Mouse (Mus musculus) bone marrow macrophage, adult 2 months (primary cell): ENCODE measurements at regions not wholly inside any gene's neighbourhood (a gene's known extent, or its start where the extent isn't known, plus 50 kb on each side); places are given as distances from the start of the nearest gene placed in this dataset.

Experiments used
- H3K27ac ChIP-seq: 2 replicates; pipeline ENCODE4 v1.5.1; 2012; ENCODE audit warnings: low read depth, low read length; ENCODE audit not compliant: insufficient read depth
- H3K4me1 ChIP-seq: 2 replicates; pipeline ENCODE4 v1.6.1; 2012; ENCODE audit warnings: low read length; ENCODE audit not compliant: control insufficient read depth, insufficient read depth
- H3K4me3 ChIP-seq: 2 replicates; pipeline ENCODE4 v1.5.1; 2012; ENCODE audit warnings: mild to moderate bottlenecking, low read length, moderate library complexity; ENCODE audit not compliant: insufficient read depth
- CTCF ChIP-seq: IDR thresholded peaks from 2 replicates; pipeline ENCODE4 v1.5.1; 2012; ENCODE audit warnings: low read depth, mild to moderate bottlenecking, low read length, moderate library complexity
- POLR2A ChIP-seq: IDR thresholded peaks from 2 replicates; pipeline ENCODE4 v1.6.1; 2012; ENCODE audit warnings: mild to moderate bottlenecking, low read depth, low read length, borderline replicate concordance

GRCm38 (mm10) chr2:75455481-75455880, 203.6 kb upstream of the Hnrnpa3 start:
- Histone ChIP-seq H3K4me1 (no peaks in the 10 kb centered on the region), H3K27ac (no peak overlapping the region), H3K4me3 (no peak overlapping the region)
- TF ChIP-seq POLR2A (no peak), CTCF (no peak)

DNA sequence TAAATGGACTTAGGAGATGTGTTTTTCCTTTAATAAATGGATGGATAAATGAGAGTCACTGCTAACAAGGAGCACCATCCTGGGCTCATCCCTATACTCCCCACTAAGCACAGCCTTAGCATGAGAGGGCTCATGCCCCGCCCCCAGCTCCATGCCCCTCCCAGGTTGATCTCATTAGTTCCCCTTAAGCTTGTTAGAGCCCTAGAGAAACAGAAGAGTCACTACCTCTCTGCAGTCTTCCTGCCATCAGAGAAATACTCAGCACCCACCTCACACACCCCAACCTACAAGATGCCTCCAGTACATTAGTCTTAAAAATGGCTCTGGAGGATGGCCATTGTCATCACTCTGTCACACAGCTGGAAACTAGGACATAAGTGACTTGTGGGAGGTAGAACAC, 202.8 kb upstream of the Hnrnpa3 start:
- TF ChIP-seq POLR2A, result no peak
- no peak for TF ChIP-seq CTCF
- no peak overlapping the region for H3K27ac ChIP-seq

DNA sequence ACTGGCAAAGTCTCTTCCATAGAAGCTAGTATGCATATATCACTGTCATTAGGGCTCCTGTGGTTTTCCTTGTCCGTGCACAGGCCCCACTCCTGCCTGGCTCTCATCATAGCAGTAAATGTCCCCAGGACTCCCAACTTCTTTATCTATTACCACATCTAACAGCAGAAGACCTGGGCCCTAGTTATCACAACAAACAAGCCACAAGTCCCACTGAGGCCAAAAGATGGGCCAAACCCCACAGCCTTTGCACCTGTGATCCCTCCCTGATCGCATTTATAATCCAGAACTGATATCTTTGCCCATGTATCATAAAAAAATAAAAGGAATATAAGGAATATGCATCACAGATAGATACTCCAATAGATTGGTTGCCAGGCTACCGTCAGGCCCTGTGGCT, 201.6 kb upstream of the Hnrnpa3 start:
- Histone ChIP-seq H3K4me1 (no peaks in the 10 kb centered on the region), H3K27ac (no peak overlapping the region), H3K4me3 (no peak overlapping the region)
- TF ChIP-seq POLR2A (no peak), CTCF (no peak)

More for the DNA sequence above, 202.8 kb upstream of the Hnrnpa3 start:
- H3K4me3 ChIP-seq, result no peak overlapping the region
- H3K4me1 ChIP-seq, result no peaks in the 10 kb centered on the region

- Histone ChIP-seq H3K27ac (no peak overlapping the region), H3K4me3 (no peak overlapping the region)
- TF ChIP-seq POLR2A (no peak), CTCF (no peak)
These were observed 200.2 kb upstream of the Hnrnpa3 start for GRCm38 (mm10) chr2:75458898-75459297.

GRCm38 (mm10) chr2:75460419-75460818, 198.6 kb upstream of the Hnrnpa3 start:
- Histone ChIP-seq H3K4me1 (0 out of 2 replicates have a peak, but pooled peaks cover 3% of the 10 kb centered on the region), H3K4me3 (no peak overlapping the region), H3K27ac (no peak overlapping the region)
- TF ChIP-seq POLR2A (no peak), CTCF (no peak)

More at GRCm38 (mm10) chr2:75458898-75459297, 200.2 kb upstream of the Hnrnpa3 start:
- no peaks in the 10 kb centered on the region for H3K4me1 ChIP-seq

GRCm38 (mm10) chr2:75461019-75461418, 198.0 kb upstream of the Hnrnpa3 start:
- no peak overlapping the region for H3K4me3 ChIP-seq
- 0 out of 2 replicates have a peak, but pooled peaks cover 3% of the 10 kb centered on the region for H3K4me1 ChIP-seq
- no peak overlapping the region for H3K27ac ChIP-seq
- TF ChIP-seq POLR2A (no peak), CTCF (no peak)

DNA sequence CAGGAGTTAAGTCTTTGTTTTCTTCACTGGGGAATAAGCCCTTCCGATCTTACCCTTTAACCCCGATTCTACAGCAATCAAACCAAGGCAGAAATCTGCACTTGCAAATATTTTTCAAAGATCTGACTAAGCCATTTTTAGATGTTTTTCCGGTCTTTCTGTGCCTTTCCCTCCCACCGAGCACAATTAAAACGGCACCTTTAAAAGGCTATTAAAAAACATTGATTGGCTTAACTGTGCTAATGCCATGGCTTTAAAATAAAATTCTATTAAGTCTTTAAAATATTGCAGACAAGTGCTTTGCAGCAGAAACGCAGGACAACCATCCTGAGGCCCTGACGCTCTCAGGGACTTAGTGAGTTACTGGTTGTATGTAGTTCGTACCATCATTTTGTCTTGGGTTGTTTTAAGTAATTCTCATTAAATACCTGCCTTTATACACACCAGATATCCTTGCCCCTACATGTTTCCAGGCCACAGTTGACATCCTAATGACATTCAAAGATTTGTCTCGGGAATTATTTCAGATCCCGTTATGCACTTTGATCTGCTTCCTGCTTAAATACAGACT, 197.6 kb upstream of the Hnrnpa3 start:
- no peak overlapping the region for H3K4me3 ChIP-seq
- TF ChIP-seq CTCF, result no peak
- no peak for TF ChIP-seq POLR2A
- H3K27ac ChIP-seq, result no peak overlapping the region
- H3K4me1 ChIP-seq, result 0 out of 2 replicates have a peak, but pooled peaks cover 3% of the 10 kb centered on the region

GRCm38 (mm10) chr2:75462030-75462671, 196.9 kb upstream of the Hnrnpa3 start:
- no peak overlapping the region for H3K27ac ChIP-seq
- 0 out of 2 replicates have a peak, but pooled peaks cover 3% of the 10 kb centered on the region for H3K4me1 ChIP-seq
- no peak overlapping the region for H3K4me3 ChIP-seq
- no peak for TF ChIP-seq CTCF
- no peak for TF ChIP-seq POLR2A

DNA sequence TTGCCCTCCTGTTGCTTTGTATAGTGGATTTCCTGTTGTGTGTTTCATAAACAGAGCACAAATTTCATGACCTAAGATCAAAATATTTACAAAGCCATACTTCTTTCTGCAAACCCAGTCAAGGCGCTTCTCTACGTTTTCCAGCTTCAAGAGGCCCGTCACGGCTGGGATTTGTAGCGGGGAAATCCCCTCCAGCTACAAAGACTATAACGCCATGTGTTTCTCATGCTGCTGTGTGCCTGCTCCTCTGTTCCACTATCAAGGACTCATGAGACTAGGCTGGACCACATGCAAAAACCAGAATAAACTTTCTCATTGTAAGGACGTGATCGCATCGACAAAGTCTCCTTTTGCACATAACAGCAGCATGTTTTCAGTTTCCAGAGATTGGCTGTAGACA, 196.0 kb upstream of the Hnrnpa3 start:
- H3K4me3 ChIP-seq, result no peak overlapping the region
- no peak overlapping the region for H3K27ac ChIP-seq
- 0 out of 2 replicates have a peak, but pooled peaks cover 3% of the 10 kb centered on the region for H3K4me1 ChIP-seq
- TF ChIP-seq CTCF (no peak), POLR2A (no peak)

DNA sequence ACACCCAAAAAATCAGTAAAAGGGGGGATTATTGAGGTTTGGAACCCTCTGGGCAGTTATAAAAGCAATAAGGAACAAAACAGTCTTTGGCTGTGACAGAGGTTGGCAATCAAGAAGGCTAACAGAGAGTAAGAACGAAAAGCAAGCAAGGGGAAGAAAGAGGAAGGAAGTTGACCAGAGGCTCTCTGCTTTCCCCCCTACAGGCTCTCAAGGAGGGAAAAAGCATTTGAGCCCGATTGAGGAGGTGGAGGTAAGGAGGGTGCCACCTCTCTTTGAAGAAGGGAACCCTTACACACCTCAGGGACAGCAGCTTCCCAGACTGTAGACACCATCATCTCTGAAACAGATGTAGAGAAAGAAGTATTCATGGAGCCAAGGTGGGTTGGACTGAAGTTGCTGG, 194.6 kb upstream of the Hnrnpa3 start:
- TF ChIP-seq CTCF (no peak), POLR2A (no peak)
- Histone ChIP-seq H3K4me1 (0 out of 2 replicates have a peak, but pooled peaks cover 3% of the 10 kb centered on the region), H3K27ac (no peak overlapping the region), H3K4me3 (no peak overlapping the region)

DNA sequence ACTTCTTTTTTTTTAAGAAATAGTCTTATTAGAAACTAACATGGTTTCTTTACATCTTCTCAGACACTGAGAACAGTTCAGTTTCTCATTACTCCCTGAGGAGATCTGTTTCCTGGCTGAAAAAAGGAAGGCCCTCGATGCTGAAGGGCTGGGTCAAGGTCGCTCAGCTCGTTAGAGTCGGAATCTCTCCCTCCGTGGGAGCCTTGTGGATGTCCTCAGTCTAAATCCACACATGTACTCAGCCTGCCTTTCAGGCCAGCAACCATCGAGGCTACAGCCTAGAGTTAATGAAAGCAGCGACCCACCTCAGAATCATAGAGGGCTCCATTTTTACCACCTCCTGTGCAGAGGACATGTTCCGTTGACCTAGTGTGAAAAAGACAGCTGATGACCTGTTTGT, 190.2 kb upstream of the Hnrnpa3 start:
- H3K27ac ChIP-seq, result no peak overlapping the region
- TF ChIP-seq CTCF (no peak), POLR2A (no peak)
- H3K4me1 ChIP-seq, result 0 out of 2 replicates have a peak, but pooled peaks cover 3% of the 10 kb centered on the region

More for the DNA sequence above, 190.2 kb upstream of the Hnrnpa3 start:
- H3K4me3 ChIP-seq, result no peak overlapping the region
